Mouse (Mus musculus): ENCODE results near the gene Plekha4.

Gene Plekha4

DNA sequence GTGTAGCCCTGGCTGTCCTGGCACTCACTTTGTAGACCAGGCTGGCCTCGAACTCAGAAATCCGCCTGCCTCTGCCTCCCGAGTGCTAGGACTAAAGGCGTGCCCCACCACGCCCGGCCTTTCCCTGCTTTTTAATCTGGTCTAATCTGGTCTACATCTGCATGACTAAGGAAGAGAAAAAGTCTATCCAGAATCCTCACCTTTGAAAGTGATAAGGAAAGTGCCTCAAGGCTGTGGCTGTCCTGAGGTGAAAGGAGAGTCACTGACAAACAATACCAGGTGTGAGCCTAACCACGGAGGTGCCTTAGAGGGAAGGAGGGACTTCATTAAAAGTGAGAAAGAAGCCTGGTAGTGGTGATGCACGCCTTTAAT is 25.4 kb downstream of the Plekha4 start:
- TF ChIP-seq GATA4 (IDR thresholded peaks at IDR 0.05; ENCODE audit: insufficient replicate concordance, low read length) = no peak

DNA sequence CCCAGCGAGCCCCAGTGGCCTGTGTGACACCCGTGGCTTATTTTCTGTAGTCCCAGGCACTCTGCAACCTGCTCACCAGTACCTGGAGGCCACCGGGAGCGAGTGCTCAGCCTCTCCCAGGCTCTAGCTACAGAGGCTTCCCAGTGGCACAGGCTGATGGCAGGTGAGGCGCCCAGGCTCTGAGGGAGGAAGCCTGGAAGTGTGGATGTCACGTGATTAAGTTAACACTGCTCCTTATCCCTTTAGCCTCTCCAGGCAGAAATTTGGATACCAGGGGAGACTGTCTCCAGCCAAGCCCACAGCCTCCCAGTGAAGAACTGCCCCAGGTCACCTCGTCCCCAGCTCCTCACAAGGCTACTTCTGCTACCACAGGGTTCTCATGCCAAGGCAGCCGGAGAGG is 27.4 kb downstream of the Plekha4 start:
- TF ChIP-seq GATA4 (IDR thresholded peaks at IDR 0.05; ENCODE audit: insufficient replicate concordance, low read length) = no peak

DNA sequence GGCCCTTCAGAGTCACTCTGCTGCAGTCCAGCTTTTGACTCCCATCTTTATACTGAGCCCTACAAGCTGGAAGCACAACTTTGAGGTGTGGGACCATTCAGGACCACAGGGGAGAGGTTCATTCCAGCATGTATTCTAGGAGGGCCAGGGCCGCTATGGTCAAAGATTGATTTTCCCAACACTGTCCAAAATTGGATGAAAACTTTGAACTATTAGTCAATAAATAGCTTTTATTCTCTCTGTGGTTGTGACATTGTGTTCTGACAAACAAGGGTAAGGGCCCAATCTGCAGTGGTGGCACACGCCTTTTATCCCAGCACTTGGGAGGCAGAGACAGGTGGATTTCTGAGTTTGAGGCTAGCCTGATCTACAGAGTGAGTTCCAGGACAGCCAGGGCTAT is 27.9 kb downstream of the Plekha4 start:
- no peak for TF ChIP-seq GATA4 (IDR thresholded peaks at IDR 0.05; ENCODE audit: insufficient replicate concordance, low read length)

DNA sequence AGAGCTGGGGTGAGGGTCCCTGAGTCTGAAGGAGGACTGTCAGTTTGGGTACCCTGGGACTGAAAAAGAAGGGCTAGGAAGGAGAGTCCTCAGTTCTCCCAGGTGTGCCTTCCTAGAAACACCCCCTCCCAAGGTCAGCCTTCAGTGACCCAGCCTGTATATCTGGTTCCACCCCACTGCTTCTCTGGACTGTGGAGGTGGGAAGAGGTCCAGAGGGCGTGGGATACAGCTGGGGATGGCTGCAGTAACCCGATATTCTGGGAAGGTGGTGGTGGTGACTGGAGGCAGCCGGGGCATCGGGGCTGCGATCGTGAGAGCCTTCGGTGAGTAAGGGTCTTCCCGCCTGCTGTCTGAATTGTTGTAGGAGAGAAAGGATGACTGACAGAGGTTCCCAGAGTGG is 28.6 kb downstream of the Plekha4 start, which contains the start of gene Hsd17b14:
TSS of gene Hsd17b14 (plus strand) at position 150 of the 400 bp plus-strand sequence.
- no peak for TF ChIP-seq GATA4 (IDR thresholded peaks at IDR 0.05; ENCODE audit: insufficient replicate concordance, low read length)

DNA sequence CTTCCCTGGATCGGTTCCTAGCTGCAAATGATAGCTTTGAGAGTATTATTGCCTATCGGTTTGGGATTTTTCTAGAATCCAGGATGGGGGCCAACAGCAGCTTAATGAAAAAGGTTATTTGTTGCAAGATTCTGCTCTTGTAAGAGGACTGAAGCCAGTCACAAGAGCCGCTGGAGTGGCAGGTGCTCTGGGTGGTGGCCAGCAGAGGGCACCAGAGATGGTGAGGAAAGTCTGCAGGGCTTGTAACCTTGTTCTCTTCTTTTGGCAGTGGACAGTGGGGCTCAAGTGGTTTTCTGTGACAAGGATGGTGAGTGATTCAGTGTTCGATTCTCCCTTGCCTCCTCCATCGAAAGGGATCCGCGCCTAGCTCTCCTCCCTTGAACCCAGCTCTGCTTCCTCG is 29.7 kb downstream of the Plekha4 start:
- TF ChIP-seq GATA4 (IDR thresholded peaks at IDR 0.05; ENCODE audit: insufficient replicate concordance, low read length) = no peak

DNA sequence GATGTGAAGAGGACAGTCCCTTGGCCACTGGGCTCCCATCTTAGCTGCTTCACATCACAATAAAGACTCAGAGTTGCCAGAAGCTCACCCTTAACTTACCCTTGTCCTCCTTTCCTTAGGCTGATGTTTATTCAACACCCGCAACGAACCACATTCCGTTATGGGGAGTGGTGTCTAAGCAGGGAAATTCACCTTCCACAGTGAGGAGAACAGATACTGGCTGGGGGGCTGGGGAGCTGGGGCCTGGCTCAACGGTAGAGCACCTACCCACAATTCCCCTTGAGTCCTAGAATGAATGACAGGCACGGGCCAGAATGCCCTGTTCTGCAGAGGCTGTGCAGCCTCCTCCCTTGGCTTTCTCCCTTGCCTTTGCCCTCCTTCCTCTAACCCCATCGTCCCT is 32.8 kb downstream of the Plekha4 start:
- TF ChIP-seq GATA4 (IDR thresholded peaks at IDR 0.05; ENCODE audit: insufficient replicate concordance, low read length) = no peak

DNA sequence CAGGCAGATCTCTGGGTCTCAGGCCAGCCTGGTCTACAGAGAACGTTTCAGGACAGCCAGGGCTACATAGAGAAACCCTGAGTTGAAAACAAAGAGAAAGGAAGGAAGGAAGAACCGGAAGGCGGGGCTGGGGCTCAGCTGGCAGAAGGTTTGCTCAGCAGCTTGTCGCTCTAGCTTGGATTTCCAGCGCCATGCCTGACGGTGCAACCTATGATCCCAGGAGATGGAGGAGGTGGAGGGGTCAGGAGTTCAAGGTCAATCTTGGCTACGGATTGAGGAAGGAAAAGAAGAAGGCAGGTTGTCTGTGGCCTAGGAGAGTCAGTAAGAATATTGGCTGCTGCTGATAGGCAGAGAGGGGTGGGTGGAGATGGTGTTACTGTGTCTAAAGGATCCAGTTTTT is 34.1 kb downstream of the Plekha4 start:
- no peak for TF ChIP-seq GATA4 (IDR thresholded peaks at IDR 0.05; ENCODE audit: insufficient replicate concordance, low read length)

DNA sequence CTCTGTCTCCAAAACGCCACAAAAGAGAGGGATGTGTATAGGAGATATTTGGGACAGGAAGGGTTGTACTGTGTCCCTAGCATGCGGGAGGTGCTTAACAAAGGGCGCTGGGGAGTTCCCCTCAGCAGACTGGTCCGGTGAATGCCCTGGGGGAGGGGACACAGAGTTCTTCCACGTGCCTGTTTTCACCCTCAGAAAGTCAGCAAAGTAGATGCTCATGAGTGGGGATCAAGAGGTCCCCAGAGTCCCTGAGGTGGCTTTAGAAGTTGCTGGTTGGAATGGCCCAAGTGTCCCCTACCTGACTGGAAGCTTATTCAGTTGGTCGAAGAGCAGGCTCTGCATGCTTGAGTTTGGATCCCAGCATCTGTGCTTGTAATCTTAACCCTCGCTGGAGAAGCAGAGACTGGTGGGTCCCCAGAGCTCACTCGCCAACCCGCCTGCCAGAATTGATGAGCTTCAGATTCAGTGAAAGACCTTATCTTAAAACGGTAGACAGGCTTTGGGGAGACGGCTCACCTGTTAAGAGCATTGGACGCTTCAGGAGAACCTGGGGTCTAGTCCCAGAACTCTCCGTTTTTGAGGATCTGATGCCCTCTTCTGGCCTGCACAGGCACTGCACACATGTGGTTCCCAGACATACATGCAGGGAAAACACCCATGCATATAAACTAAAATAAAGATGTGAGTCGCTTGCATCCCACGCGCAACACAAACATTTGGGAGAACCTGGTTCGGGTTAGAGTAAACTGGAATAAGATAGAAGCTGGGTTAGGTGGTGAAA is 34.9 kb downstream of the Plekha4 start:
- TF ChIP-seq GATA4 (IDR thresholded peaks at IDR 0.05; ENCODE audit: insufficient replicate concordance, low read length) = no peak

DNA sequence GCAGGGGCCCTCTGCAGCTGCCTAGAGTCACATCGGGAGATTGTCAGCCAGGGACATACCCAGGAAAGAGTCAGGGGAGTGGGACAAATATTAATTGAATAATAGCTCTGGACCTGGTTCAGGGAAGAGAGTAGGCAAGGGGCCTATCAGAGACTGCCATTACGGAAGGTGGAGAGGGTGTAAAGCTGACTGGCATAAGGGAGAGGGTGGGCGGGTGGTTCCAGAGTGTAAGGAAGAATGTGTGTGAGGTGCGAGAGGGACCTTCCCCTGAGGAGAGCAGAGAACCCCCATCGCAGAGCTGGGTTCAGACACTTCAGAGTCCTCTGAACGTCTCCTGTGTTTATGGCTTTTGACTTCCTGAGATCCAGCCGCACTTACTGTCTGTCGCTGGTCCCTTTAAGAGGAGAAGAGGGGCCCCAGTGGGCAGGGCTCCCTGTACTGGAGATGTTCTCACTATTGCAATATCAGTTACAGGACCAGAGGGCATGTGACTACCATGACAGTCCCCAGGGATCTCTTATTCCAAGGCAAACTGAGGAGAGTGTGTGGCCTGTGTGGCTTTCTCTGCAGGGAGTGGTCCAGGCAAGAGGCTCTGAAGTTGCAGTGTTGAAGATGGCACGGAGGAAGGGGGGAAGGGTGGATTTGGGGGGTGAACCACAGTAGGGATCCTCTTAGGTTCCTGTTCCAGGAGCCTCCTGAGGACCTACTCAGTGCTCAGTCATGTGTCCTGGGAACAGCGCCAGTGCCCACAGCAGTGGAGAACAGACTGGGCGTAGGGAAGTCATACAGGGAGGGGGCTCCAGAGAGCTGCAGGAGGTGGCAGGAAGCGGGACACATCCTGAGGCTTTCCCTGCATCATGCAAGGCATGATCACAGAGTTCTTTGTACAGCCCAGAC is 35.7 kb downstream of the Plekha4 start:
- no peak for TF ChIP-seq GATA4 (IDR thresholded peaks at IDR 0.05; ENCODE audit: insufficient replicate concordance, low read length)

DNA sequence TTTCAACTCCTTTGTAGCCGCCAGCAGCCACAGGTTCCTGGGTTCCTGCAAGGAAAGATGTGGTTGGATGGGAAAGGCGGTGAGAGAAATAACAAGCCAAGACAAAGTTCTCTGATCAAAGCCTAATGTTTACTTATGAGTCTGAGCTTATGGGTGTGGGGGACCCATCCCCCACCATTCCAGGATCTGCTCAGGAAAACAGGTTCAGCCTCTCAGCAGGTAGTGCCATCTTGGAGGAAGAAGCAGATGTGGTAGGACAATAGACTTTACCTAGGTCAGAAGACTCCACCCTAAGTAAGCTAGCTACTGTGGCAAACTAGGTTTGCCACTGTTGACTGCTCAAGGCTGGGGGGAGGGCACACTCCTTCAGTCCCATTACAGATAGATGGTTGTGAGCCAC is 38.7 kb downstream of the Plekha4 start:
- no peak for TF ChIP-seq GATA4 (IDR thresholded peaks at IDR 0.05; ENCODE audit: insufficient replicate concordance, low read length)

DNA sequence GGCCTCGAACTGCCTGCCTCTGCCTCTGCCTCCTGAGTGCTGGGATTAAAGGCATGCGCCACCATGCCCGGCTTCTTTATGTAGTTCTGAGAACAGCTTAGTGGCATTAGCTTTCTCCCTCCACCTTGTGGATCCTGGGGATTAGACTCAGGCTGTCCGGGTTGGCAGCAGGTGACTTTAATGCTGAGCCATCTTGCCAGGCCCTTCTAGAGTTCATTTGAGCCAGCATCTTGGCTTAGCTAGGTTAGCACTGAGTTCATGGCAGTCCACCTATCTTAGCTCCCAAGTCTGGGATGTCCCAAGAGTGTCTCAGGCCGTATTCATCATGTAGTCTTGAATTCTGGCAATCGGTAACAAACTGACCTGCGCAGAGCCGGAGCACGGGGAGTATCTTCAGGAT is 39.3 kb downstream of the Plekha4 start:
- TF ChIP-seq GATA4 (IDR thresholded peaks at IDR 0.05; ENCODE audit: insufficient replicate concordance, low read length) = no peak

DNA sequence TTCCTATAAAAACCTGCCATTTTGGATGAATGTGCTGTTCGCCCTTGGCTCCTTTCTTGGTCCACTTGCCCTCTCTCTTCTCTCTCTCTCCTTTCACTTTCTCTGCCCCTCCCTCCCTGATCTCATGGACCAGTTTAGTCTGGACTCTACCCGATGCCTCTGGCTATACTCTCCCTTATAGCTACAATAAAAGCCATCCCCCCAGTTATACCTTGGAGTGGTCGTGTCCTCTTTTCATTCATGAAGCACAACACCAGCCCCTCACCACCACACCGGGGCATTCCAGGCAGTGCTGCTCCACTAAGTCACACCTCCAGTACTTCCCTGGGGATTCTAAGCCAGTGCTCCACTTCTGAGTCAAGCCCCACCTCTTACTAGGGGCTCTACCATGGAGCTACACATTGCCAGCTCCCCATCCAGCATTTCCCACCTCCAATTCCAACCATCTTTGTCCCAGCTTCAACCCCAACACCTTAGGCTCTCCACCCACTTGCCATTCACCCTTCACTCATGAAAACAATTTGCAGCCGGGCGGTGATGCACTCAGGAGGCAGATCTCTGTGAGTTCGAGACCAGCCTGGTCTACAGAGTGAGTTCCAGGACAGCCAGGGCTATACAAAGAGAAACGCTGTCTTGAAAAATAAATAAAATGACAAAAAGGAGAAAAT is 41.1 kb downstream of the Plekha4 start:
- no peak for TF ChIP-seq GATA4 (IDR thresholded peaks at IDR 0.05; ENCODE audit: insufficient replicate concordance, low read length)

DNA sequence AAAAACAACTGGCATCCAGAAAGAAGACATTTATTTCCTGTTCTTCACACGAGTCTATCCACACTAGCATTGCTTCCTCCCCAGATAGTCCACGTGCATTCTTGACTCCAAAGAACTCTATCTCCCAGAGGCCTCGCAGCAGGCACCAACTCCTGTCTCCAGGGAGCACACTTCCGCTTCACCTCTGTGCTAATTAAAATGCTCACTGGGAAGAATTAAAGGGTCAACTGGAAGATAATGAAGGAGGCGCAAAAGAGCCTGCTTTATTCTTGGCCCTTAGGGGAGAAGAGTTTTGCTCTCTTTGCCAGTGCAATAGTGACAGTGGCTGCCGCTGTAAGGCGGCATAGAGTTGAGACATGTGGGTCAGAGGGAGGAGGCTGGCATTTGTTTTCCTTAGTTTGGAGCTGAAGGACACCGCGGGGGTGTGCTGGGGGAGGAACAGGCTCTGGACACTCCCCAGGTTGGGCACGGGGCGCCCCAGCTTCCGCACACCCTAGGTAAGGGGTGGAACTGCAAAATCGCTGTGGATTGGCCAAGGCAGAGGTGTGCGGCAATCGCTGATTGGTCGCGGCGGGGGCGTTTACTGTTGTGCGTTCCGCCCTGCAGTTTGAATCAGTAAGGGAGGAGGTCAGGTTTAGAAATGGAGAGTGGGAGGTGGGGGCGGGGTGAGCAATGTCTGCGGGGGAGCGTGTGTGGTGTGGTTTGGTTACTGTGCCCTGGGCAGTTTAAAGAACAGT is 41.8 kb downstream of the Plekha4 start:
- TF ChIP-seq GATA4 (IDR thresholded peaks at IDR 0.05; ENCODE audit: insufficient replicate concordance, low read length) = no peak

DNA sequence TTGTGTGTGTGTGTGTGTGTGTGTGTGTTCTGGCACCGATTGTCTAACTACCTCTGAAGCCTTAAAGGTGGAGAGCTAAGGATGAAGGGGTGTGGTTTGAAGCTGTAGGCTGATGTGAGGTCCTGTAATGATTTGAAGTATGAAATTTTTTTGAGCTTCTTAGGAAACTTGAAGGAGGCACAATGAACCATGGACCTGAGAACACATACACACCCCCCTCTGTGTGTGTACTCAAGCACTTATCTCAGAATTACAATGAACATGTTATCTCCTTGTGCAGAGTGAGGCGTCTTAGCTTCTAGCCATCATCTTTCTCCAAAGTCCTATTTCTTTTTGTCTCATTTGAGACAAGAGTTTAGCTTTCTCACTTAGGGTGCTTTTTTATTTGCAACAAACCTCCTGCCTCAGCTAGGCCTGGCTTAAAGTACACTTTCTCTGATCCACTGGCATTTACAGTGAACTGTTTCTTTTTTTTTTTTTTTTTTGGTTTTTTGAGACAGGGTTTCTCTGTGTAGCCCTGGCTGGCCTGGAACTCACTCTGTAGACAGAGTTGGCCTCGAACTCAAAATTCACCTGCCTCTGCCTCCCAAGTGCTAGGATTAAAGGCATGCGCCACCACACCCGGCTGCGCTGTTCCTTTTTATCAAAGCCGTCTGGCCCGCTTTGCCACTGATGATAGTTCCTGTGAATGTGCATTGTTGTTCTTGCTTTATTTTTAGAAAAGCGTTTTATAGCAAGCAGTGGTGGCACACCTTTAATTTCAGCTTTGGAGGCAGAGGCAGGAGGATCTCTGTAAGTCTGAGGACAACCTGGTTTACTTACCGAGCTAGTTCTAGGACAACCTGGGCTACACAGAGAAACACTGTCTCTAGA is 42.7 kb downstream of the Plekha4 start:
- no peak for TF ChIP-seq GATA4 (IDR thresholded peaks at IDR 0.05; ENCODE audit: insufficient replicate concordance, low read length)
